Mouse (Mus musculus): ENCODE data around the gene Ran.

Ran gene

GRCm38 (mm10) chr5:129010937-129011336 is 8.9 kb upstream of the Ran start:
- in situ Hi-C loops (cut with MboI, MseI): loop anchor here (5.0 to 25.0 kb wide), 4 partner anchors 496 to 1396 kb away; partner anchors contain the start of genes Sbds, Tyw1 and Vkorc1l1

GRCm38 (mm10) chr5:129015020-129015419 is 4.8 kb upstream of the Ran start:
- in situ Hi-C loops (cut with MboI, MseI): loop anchor here (10.0 to 25.0 kb wide), 3 partner anchors 922 to 1400 kb away; partner anchors contain the start of genes Sbds, Tyw1 and Vkorc1l1

GRCm38 (mm10) chr5:129015540-129015939 is 4.3 kb upstream of the Ran start:
- in situ Hi-C loops (cut with MboI, MseI): loop anchor here (10.0 to 25.0 kb wide), 3 partner anchors 922 to 1401 kb away; partner anchors contain the start of genes Sbds, Tyw1 and Vkorc1l1

GRCm38 (mm10) chr5:129016370-129016769 is 3.5 kb upstream of the Ran start:
- in situ Hi-C loops (cut with MboI, MseI): loop anchor here (10.0 to 25.0 kb wide), 3 partner anchors 921 to 1402 kb away; partner anchors contain the start of genes Sbds, Tyw1 and Vkorc1l1

- in situ Hi-C loops (cut with MboI, MseI): loop anchor here (10.0 to 25.0 kb wide), 3 partner anchors 918 to 1404 kb away; partner anchors contain the start of genes Sbds, Tyw1 and Vkorc1l1
These were observed 933 bp upstream of the Ran start for GRCm38 (mm10) chr5:129018782-129019489.

- in situ Hi-C loops (cut with MboI, MseI): loop anchor here (25.0 kb wide), 2 partner anchors 917 to 1242 kb away; partner anchors contain the start of genes Sbds, Tyw1 and Vkorc1l1
These were observed 415 bp downstream of the Ran start for GRCm38 (mm10) chr5:129020300-129020668.

- in situ Hi-C loops (cut with MboI, MseI): loop anchor here (25.0 kb wide), 2 partner anchors 917 to 1242 kb away; partner anchors contain the start of genes Sbds, Tyw1 and Vkorc1l1
These were observed 862 bp downstream of the Ran start for GRCm38 (mm10) chr5:129020731-129021130.

GRCm38 (mm10) chr5:129025048-129025447 is 5.2 kb downstream of the Ran start:
- in situ Hi-C loops (cut with MboI, MseI): no loop called here

- in situ Hi-C loops (cut with MboI, MseI): no loop called here
These were observed 5.9 kb downstream of the Ran start for GRCm38 (mm10) chr5:129025725-129026124.

- in situ Hi-C loops (cut with MboI, MseI): no loop called here
These were observed 6.3 kb downstream of the Ran start for GRCm38 (mm10) chr5:129026171-129026570.

- in situ Hi-C loops (cut with MboI, MseI): no loop called here
These were observed 6.8 kb downstream of the Ran start for GRCm38 (mm10) chr5:129026637-129027036.

GRCm38 (mm10) chr5:129029131-129029723 is 9.4 kb downstream of the Ran start:
- in situ Hi-C loops (cut with MboI, MseI): no loop called here

GRCm38 (mm10) chr5:129036678-129037077 is 16.8 kb downstream of the Ran start:
- in situ Hi-C loops (cut with MboI, MseI): no loop called here

GRCm38 (mm10) chr5:129037739-129038138 is 17.9 kb downstream of the Ran start:
- in situ Hi-C loops (cut with MboI, MseI): no loop called here

GRCm38 (mm10) chr5:129045641-129046580 is 26.0 kb downstream of the Ran start:
- in situ Hi-C loops (cut with MboI, MseI): no loop called here

- in situ Hi-C loops (cut with MboI, MseI): no loop called here
These were observed 29.5 kb downstream of the Ran start for GRCm38 (mm10) chr5:129049372-129049771.

GRCm38 (mm10) chr5:129051910-129052309 is 32.0 kb downstream of the Ran start:
- in situ Hi-C loops (cut with MboI, MseI): no loop called here

GRCm38 (mm10) chr5:129052636-129053355 is 32.9 kb downstream of the Ran start:
- in situ Hi-C loops (cut with MboI, MseI): no loop called here

GRCm38 (mm10) chr5:129054675-129055284 is 34.9 kb downstream of the Ran start:
- in situ Hi-C loops (cut with MboI, MseI): no loop called here

GRCm38 (mm10) chr5:129059116-129059515 is 39.2 kb downstream of the Ran start:
- in situ Hi-C loops (cut with MboI, MseI): no loop called here
